Mouse (Mus musculus) WW6 (cell line): ENCODE measurements at regions not wholly inside any gene's neighbourhood (a gene's known extent, or its start where the extent isn't known, plus 50 kb on each side); places are given as distances from the start of the nearest gene placed in this dataset.

ENCODE experiments used
- DNase-seq: peaks from one replicate; pipeline ENCODE4 v3.0.0-alpha.2; 2013; ENCODE audit warnings: low read depth, low spot score

- no peak for DNase-seq
Observed at GRCm38 (mm10) chr10:16996820-16997466, 726.1 kb upstream of the Cited2 start.

- DNase-seq = no peak
Observed at GRCm38 (mm10) chr10:17001320-17001719, 721.7 kb upstream of the Cited2 start.

- no peak for DNase-seq
Observed at GRCm38 (mm10) chr10:17003123-17003849, 719.7 kb upstream of the Cited2 start.

- no peak for DNase-seq
Observed at GRCm38 (mm10) chr10:17008683-17009082, 714.3 kb upstream of the Cited2 start.

GRCm38 (mm10) chr10:17010047-17010446, 713.0 kb upstream of the Cited2 start:
- DNase-seq = no peak

GRCm38 (mm10) chr10:17011876-17012275, 711.1 kb upstream of the Cited2 start:
- DNase-seq = no peak

GRCm38 (mm10) chr10:17012541-17012975, 710.5 kb upstream of the Cited2 start:
- DNase-seq = no peak

- DNase-seq = no peak
Observed at GRCm38 (mm10) chr10:17014826-17015225, 708.2 kb upstream of the Cited2 start.

GRCm38 (mm10) chr10:17016854-17017253, 706.2 kb upstream of the Cited2 start:
- DNase-seq = no peak

- no peak for DNase-seq
Observed at GRCm38 (mm10) chr10:17022216-17023158, 700.5 kb upstream of the Cited2 start.

GRCm38 (mm10) chr10:17023571-17024293, 699.3 kb upstream of the Cited2 start:
- DNase-seq = no peak

- no peak for DNase-seq
Observed at GRCm38 (mm10) chr10:17024294-17024665, 698.7 kb upstream of the Cited2 start.

GRCm38 (mm10) chr10:17034892-17035775, 687.9 kb upstream of the Cited2 start:
- no peak for DNase-seq

- DNase-seq = no peak
Observed at GRCm38 (mm10) chr10:17038259-17039043, 684.6 kb upstream of the Cited2 start.

GRCm38 (mm10) chr10:17042090-17042489, 680.9 kb upstream of the Cited2 start:
- DNase-seq = no peak

GRCm38 (mm10) chr10:17042973-17043372, 680.0 kb upstream of the Cited2 start:
- DNase-seq = no peak

- no peak for DNase-seq
Observed at GRCm38 (mm10) chr10:17046765-17047164, 676.3 kb upstream of the Cited2 start.

- DNase-seq = no peak
Observed at GRCm38 (mm10) chr10:17072906-17073305, 650.1 kb upstream of the Cited2 start.

- no peak for DNase-seq
Observed at GRCm38 (mm10) chr10:17074013-17074401, 649.0 kb upstream of the Cited2 start.
